Mouse (Mus musculus) MEL (cell line): ENCODE measurements at regions not wholly inside any gene's neighbourhood (a gene's known extent, or its start where the extent isn't known, plus 50 kb on each side); places are given as distances from the start of the nearest gene placed in this dataset.
A peak's percentile ranks its signal among the peaks of the same experiment; 100 is the strongest.

Source experiments
- DNase-seq: peaks from one replicate; pipeline ENCODE4 v3.0.0; 2011; ENCODE audit warnings: low read depth, low spot score
- H3K27ac ChIP-seq: 2 replicates; pipeline ENCODE4 v1.5.1; 2012; ENCODE audit warnings: low read depth, mild to moderate bottlenecking, control low read depth, low read length, moderate library complexity; ENCODE audit not compliant: control insufficient read depth
- H3K27me3 ChIP-seq, 2 experiments: fragments of 150-350 bp in 1 of 2; sonication (generic) in 1 of 2; 2 replicates each; pipeline ENCODE4 v1.6.1; 2012; ENCODE audit warnings: low read length in 2 of 2, mild to moderate bottlenecking in 2 of 2, improper control_type of control experiment in 1 of 2, moderate library complexity in 1 of 2; ENCODE audit not compliant: insufficient read depth in 2 of 2, control insufficient read depth in 1 of 2
- H3K36me3 ChIP-seq, 2 experiments: 2 replicates each; pipeline ENCODE4 v1.6.1; 2012 to 2014; ENCODE audit warnings: low read length in 2 of 2, improper control_type of control experiment in 1 of 2, inconsistent platforms in 1 of 2, mild to moderate bottlenecking in 1 of 2; ENCODE audit not compliant: insufficient read depth in 2 of 2, control insufficient read depth in 1 of 2
- H3K4me1 ChIP-seq, 2 experiments: fragments of 150-350 bp in 1 of 2; sonication (generic) in 1 of 2; 2 replicates each; pipeline ENCODE4 v1.6.1; 2012; ENCODE audit warnings: low read length in 2 of 2, improper control_type of control experiment in 1 of 2, mild to moderate bottlenecking in 1 of 2; ENCODE audit not compliant: insufficient read depth in 2 of 2, control insufficient read depth in 1 of 2
- H3K4me3 ChIP-seq, 2 experiments: fragments of 150-350 bp in 1 of 2; sonication (generic) in 1 of 2; 2 replicates each; pipeline ENCODE4 v1.5.1; 2012; ENCODE audit warnings: low read depth in 2 of 2, low read length in 2 of 2, mild to moderate bottlenecking in 2 of 2, moderate library complexity in 2 of 2, control low read depth in 1 of 2, improper control_type of control experiment in 1 of 2; ENCODE audit not compliant: control insufficient read depth in 1 of 2, insufficient read depth in 1 of 2
- H3K79me2 ChIP-seq: 2 replicates; pipeline ENCODE4 v1.6.1; 2012; ENCODE audit warnings: mild to moderate bottlenecking, low read length, moderate library complexity; ENCODE audit not compliant: control insufficient read depth, poor library complexity, insufficient read depth
- H3K9ac ChIP-seq: 2 replicates; pipeline ENCODE4 v1.6.1; 2012; ENCODE audit warnings: low read depth, mild to moderate bottlenecking, control low read depth, low read length, moderate library complexity; ENCODE audit not compliant: control insufficient read depth, poor library complexity, severe bottlenecking
- H3K9me3 ChIP-seq: fragments of 150-350 bp; sonication (generic); replicated peaks from 2 replicates; pipeline ENCODE4 v1.6.1; 2012; ENCODE audit warnings: mild to moderate bottlenecking, low read length, improper control_type of control experiment, moderate library complexity; ENCODE audit not compliant: insufficient read depth
- CHD1 ChIP-seq: IDR thresholded peaks from 2 replicates; pipeline ENCODE4 v1.6.1; 2012; ENCODE audit warnings: low read depth, mild to moderate bottlenecking, inconsistent platforms, low read length, improper control_type of control experiment
- CTCF ChIP-seq, 3 experiments: IDR thresholded peaks in 2 of 3; conservative IDR thresholded peaks in 1 of 3; 2 replicates each; pipeline ENCODE4 v1.5.1; 2011 to 2012; ENCODE audit warnings: low read length in 3 of 3, low read depth in 2 of 3, mild to moderate bottlenecking in 2 of 3, improper control_type of control experiment in 1 of 3, inconsistent platforms in 1 of 3, mixed read lengths in 1 of 3, moderate library complexity in 1 of 3; ENCODE audit not compliant: control insufficient read depth in 1 of 3, insufficient read depth in 1 of 3, poor library complexity in 1 of 3, severe bottlenecking in 1 of 3
- ELF1 ChIP-seq: IDR thresholded peaks from 2 replicates; pipeline ENCODE4 v1.6.1; 2014; ENCODE audit warnings: low read depth, mild to moderate bottlenecking, inconsistent platforms, low read length, improper control_type of control experiment, moderate library complexity
- EP300 ChIP-seq, 2 experiments: IDR thresholded peaks; 2 replicates each; pipeline ENCODE4 v1.6.1; 2011; ENCODE audit warnings: improper control_type of control experiment in 2 of 2, low read length in 2 of 2, low read depth in 1 of 2, mild to moderate bottlenecking in 1 of 2
- ETS1 ChIP-seq: IDR thresholded peaks from 2 replicates; pipeline ENCODE4 v1.6.1; 2012; ENCODE audit warnings: low read depth, mild to moderate bottlenecking, inconsistent platforms, low read length, improper control_type of control experiment, moderate library complexity
- GABPA ChIP-seq: IDR thresholded peaks from 2 replicates; pipeline ENCODE4 v1.6.1; 2012; ENCODE audit warnings: low read depth, mild to moderate bottlenecking, inconsistent platforms, low read length, improper control_type of control experiment, moderate library complexity
- HCFC1 ChIP-seq: IDR thresholded peaks from 2 replicates; pipeline ENCODE4 v1.6.1; 2012; ENCODE audit warnings: low read depth, mild to moderate bottlenecking, inconsistent platforms, low read length, improper control_type of control experiment, moderate library complexity
- JUND ChIP-seq: IDR thresholded peaks from 2 replicates; pipeline ENCODE4 v1.6.1; 2011; ENCODE audit warnings: low read depth, mild to moderate bottlenecking, improper control_type of control experiment, low read length
- MAFK ChIP-seq: IDR thresholded peaks from 2 replicates; pipeline ENCODE4 v1.6.1; 2011; ENCODE audit warnings: low read depth, mild to moderate bottlenecking, low read length, improper control_type of control experiment, borderline replicate concordance
- MAZ ChIP-seq: IDR thresholded peaks from 2 replicates; pipeline ENCODE4 v1.6.1; 2012; ENCODE audit warnings: low read depth, mild to moderate bottlenecking, inconsistent platforms, low read length, improper control_type of control experiment
- MXI1 ChIP-seq: IDR thresholded peaks from 2 replicates; pipeline ENCODE4 v1.6.1; 2011; ENCODE audit warnings: mild to moderate bottlenecking, low read depth, low read length, improper control_type of control experiment
- MYB ChIP-seq: IDR thresholded peaks from 2 replicates; pipeline ENCODE4 v1.6.1; 2011; ENCODE audit warnings: mild to moderate bottlenecking, low read depth, low read length, improper control_type of control experiment
- MYC ChIP-seq: IDR thresholded peaks from 2 replicates; pipeline ENCODE4 v1.6.1; 2011; ENCODE audit warnings: low read depth, mild to moderate bottlenecking, low read length, improper control_type of control experiment, moderate library complexity
- NRF1 ChIP-seq: IDR thresholded peaks from 2 replicates; pipeline ENCODE4 v1.6.1; 2014; ENCODE audit warnings: low read depth, mild to moderate bottlenecking, inconsistent platforms, low read length, improper control_type of control experiment, moderate library complexity; ENCODE audit not compliant: poor library complexity, insufficient read depth, severe bottlenecking
- POLR2A ChIP-seq, 2 experiments: IDR thresholded peaks; 2 replicates each; pipeline ENCODE4 v1.6.1; 2011 to 2012; ENCODE audit warnings: low read length in 2 of 2, mild to moderate bottlenecking in 2 of 2, control low read depth in 1 of 2, improper control_type of control experiment in 1 of 2, low read depth in 1 of 2, moderate library complexity in 1 of 2; ENCODE audit not compliant: control insufficient read depth in 1 of 2, insufficient read depth in 1 of 2, poor library complexity in 1 of 2
- POLR2AphosphoS2 ChIP-seq: IDR thresholded peaks from 2 replicates; pipeline ENCODE4 v1.6.1; 2011; ENCODE audit warnings: low read length, improper control_type of control experiment
- POLR2AphosphoS5 ChIP-seq: IDR thresholded peaks from 2 replicates; pipeline ENCODE4 v1.6.1; 2012; ENCODE audit warnings: low read depth, borderline replicate concordance, mild to moderate bottlenecking, inconsistent platforms, low read length, moderate library complexity, mixed read lengths
- RCOR1 ChIP-seq: IDR thresholded peaks from 2 replicates; pipeline ENCODE4 v1.6.1; 2012; ENCODE audit warnings: low read depth, mild to moderate bottlenecking, inconsistent platforms, low read length, improper control_type of control experiment
- SIN3A ChIP-seq: IDR thresholded peaks from 2 replicates; pipeline ENCODE4 v1.6.1; 2012; ENCODE audit warnings: low read length, improper control_type of control experiment, inconsistent platforms
- SMC3 ChIP-seq: IDR thresholded peaks from 2 replicates; pipeline ENCODE4 v1.6.1; 2011; ENCODE audit warnings: low read depth, low read length, improper control_type of control experiment
- TAL1 ChIP-seq: IDR thresholded peaks from 2 replicates; pipeline ENCODE4 v1.6.1; 2012; ENCODE audit warnings: mild to moderate bottlenecking, inconsistent platforms, low read length, moderate library complexity, mixed read lengths
- TCF12 ChIP-seq: IDR thresholded peaks from 2 replicates; pipeline ENCODE4 v1.6.1; 2014; ENCODE audit warnings: low read depth, mild to moderate bottlenecking, inconsistent platforms, low read length, improper control_type of control experiment, moderate library complexity
- UBTF ChIP-seq: IDR thresholded peaks from 2 replicates; pipeline ENCODE4 v1.6.1; 2012; ENCODE audit warnings: low read depth, mild to moderate bottlenecking, inconsistent platforms, low read length, improper control_type of control experiment, moderate library complexity, borderline replicate concordance; ENCODE audit not compliant: insufficient read depth
- USF1 ChIP-seq: IDR thresholded peaks from 2 replicates; pipeline ENCODE4 v1.6.1; 2014; ENCODE audit warnings: low read depth, mild to moderate bottlenecking, inconsistent platforms, low read length, improper control_type of control experiment, moderate library complexity
- USF2 ChIP-seq, 2 experiments: IDR thresholded peaks; 2 replicates each; pipeline ENCODE4 v1.6.1; 2011 to 2012; ENCODE audit warnings: improper control_type of control experiment in 2 of 2, low read length in 2 of 2, borderline replicate concordance in 1 of 2, inconsistent platforms in 1 of 2, low read depth in 1 of 2, mild to moderate bottlenecking in 1 of 2; ENCODE audit not compliant: insufficient read depth in 1 of 2
- ZMIZ1 ChIP-seq: IDR thresholded peaks from 2 replicates; pipeline ENCODE4 v1.6.1; 2012; ENCODE audit warnings: low read depth, mild to moderate bottlenecking, inconsistent platforms, low read length, improper control_type of control experiment, moderate library complexity
- ZNF384 ChIP-seq: IDR thresholded peaks from 2 replicates; pipeline ENCODE4 v1.6.1; 2012; ENCODE audit warnings: low read depth, mild to moderate bottlenecking, inconsistent platforms, low read length, improper control_type of control experiment

GRCm38 (mm10) chr10:118057516-118057915 lies 84.1 kb upstream of the Mdm1 start:
- Histone ChIP-seq H3K79me2 (no peaks in the 10 kb centered on the region), H3K36me3 (no peaks in the 10 kb centered on the region), H3K4me1 (no peaks in the 10 kb centered on the region), H3K27ac (no peak overlapping the region), H3K27me3 (no peaks in the 10 kb centered on the region), H3K9ac (no peak overlapping the region), H3K4me3 (no peak overlapping the region), H3K9me3 (no peaks in the 10 kb centered on the region)
- DNase-seq, result no peak
- TF ChIP-seq GABPA, result no peak
- no peak for TF ChIP-seq CHD1
- TF ChIP-seq TCF12, result no peak
- TF ChIP-seq RCOR1, result no peak
- TF ChIP-seq TAL1, result no peak
- no peak for TF ChIP-seq POLR2A (IDR thresholded peaks at IDR 0.05; ENCODE audit: control insufficient read depth in 1 of 2, insufficient read depth in 1 of 2, low read depth in 1 of 2, low read length in 2 of 2, poor library complexity in 1 of 2)
- TF ChIP-seq CTCF (IDR thresholded peaks at IDR 0.05 in 2 of 3, conservative IDR thresholded peaks at IDR 0.05 in 1 of 3; ENCODE audit: control insufficient read depth in 1 of 3, insufficient read depth in 1 of 3, low read depth in 2 of 3, low read length in 3 of 3, poor library complexity in 1 of 3, severe bottlenecking in 1 of 3), result no peak
- no peak for TF ChIP-seq UBTF
- TF ChIP-seq ZNF384, result no peak
- no peak for TF ChIP-seq MYB
- no peak for TF ChIP-seq MAZ
- no peak for TF ChIP-seq USF1
- no peak for TF ChIP-seq JUND
- TF ChIP-seq EP300 (IDR thresholded peaks at IDR 0.05; ENCODE audit: low read depth in 1 of 2, low read length in 2 of 2), result no peak
- TF ChIP-seq NRF1, result no peak
- no peak for TF ChIP-seq MAFK
- no peak for TF ChIP-seq USF2 (IDR thresholded peaks at IDR 0.05; ENCODE audit: borderline replicate concordance in 1 of 2, insufficient read depth in 1 of 2, low read depth in 1 of 2, low read length in 2 of 2)
- no peak for TF ChIP-seq ETS1
- no peak for TF ChIP-seq MXI1

GRCm38 (mm10) chr10:118064816-118065216 lies 76.8 kb upstream of the Mdm1 start:
- H3K79me2 ChIP-seq, result no peaks in the 10 kb centered on the region
- no peak overlapping the region for H3K9ac ChIP-seq
- no peak overlapping the region for H3K4me3 ChIP-seq
- DNase-seq, result peak; percentile 97
- H3K36me3 ChIP-seq, result peaks cover 0 to 12% of the 10 kb centered on the region in 2 experiments; a peak in 2 of 4 replicates
- H3K27ac ChIP-seq, result peak overlapping the region; percentile 92
- no peaks in the 10 kb centered on the region for H3K27me3 ChIP-seq
- H3K4me1 ChIP-seq, result peaks cover 12 to 14% of the 10 kb centered on the region in 2 experiments
- H3K9me3 ChIP-seq, result no peaks in the 10 kb centered on the region
- TF ChIP-seq POLR2AphosphoS2, result peak; percentile 77; the same call in 1 of the 2 replicates
- no peak for TF ChIP-seq USF2 (IDR thresholded peaks at IDR 0.05; ENCODE audit: borderline replicate concordance in 1 of 2, insufficient read depth in 1 of 2, low read depth in 1 of 2, low read length in 2 of 2)
- no peak for TF ChIP-seq POLR2AphosphoS5
- TF ChIP-seq MAZ, result peak; percentile 99
- TF ChIP-seq EP300 (IDR thresholded peaks at IDR 0.05; ENCODE audit: low read depth in 1 of 2, low read length in 2 of 2), result peak; percentile 99 to 100
- TF ChIP-seq MYC, result peak; percentile 76; the same call in 1 of the 2 replicates
- TF ChIP-seq JUND, result peak; percentile 74; the same call in 1 of the 2 replicates
- peak; percentile 77 for TF ChIP-seq MYB
- peak; percentile 94 for TF ChIP-seq RCOR1
- TF ChIP-seq ZMIZ1, result peak; percentile 72; the same call in 1 of the 2 replicates
- no peak for TF ChIP-seq CHD1
- TF ChIP-seq POLR2A (IDR thresholded peaks at IDR 0.05; ENCODE audit: control insufficient read depth in 1 of 2, insufficient read depth in 1 of 2, low read depth in 1 of 2, low read length in 2 of 2, poor library complexity in 1 of 2), result no peak
- TF ChIP-seq SMC3, result peak; percentile 30; the same call in 1 of the 2 replicates
- TF ChIP-seq TAL1, result peak; percentile 100
- peak; percentile 43; the same call in 1 of the 2 replicates for TF ChIP-seq HCFC1
- peak; percentile 94 for TF ChIP-seq MAFK
- TF ChIP-seq MXI1, result peak; percentile 77
- TF ChIP-seq GABPA, result no peak
- TF ChIP-seq NRF1, result no peak
- TF ChIP-seq TCF12, result peak; percentile 100
- peak; percentile 45; the same call in 1 of the 2 replicates for TF ChIP-seq USF1
- TF ChIP-seq ELF1, result peak; percentile 86
- TF ChIP-seq SIN3A, result peak; percentile 96
- TF ChIP-seq UBTF, result no peak
